Mouse (Mus musculus) ES-CJ7 (cell line): ENCODE results near the gene Rps9.

ENCODE experiments used
- DNase-seq: peaks from one replicate; pipeline ENCODE4 v3.0.0; 2011; ENCODE audit warnings: low read depth, low spot score

Gene Rps9

GRCm38 (mm10) chr7:3703879-3704441 is at the start of gene Rps9:
Gene Rps9 (plus strand): TSS chr7:3703993.
- peak; percentile 98 for DNase-seq

DNA sequence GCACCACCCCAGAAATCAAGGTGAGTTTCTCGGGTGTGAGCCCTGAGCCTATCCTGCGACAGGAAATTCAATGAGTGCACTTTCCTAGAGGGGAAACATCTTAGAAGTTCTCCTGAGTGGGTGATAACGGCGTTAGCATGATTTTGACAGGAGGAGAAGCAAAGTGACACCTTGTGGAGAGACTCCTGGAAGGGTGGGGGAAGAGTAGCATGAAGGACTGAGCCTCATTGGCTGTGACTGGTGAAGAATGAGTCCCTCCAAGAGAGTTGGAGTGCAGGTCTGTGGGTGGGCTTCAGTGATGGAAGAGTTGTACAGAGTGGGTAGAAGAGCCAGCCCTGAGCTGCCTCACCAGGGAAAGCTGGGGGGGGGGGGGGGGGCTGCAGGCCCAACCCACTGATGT is 46.8 kb upstream of the Rps9 start:
- DNase-seq: no peak

DNA sequence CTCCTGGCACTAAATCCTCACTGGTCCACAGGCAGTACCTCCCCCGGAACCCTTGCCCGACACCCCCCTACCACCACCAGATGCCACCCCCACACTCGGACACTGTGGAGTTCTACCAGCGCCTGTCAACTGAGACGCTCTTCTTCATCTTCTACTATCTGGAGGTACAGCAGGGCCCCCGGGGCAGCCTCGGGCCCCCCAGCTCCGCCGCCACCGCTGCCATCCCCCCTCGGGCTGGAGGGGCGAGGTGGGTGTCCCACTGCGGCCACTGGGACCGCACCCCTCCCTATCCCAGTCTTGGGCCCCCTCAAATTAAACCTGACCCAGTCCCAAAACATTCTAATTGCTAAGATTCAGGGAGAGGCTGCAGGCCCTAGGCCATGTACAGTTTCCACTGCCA is 45.2 kb upstream of the Rps9 start:
- DNase-seq: no peak

GRCm38 (mm10) chr7:3664524-3665214 is 39.1 kb upstream of the Rps9 start:
- DNase-seq: no peak

DNA sequence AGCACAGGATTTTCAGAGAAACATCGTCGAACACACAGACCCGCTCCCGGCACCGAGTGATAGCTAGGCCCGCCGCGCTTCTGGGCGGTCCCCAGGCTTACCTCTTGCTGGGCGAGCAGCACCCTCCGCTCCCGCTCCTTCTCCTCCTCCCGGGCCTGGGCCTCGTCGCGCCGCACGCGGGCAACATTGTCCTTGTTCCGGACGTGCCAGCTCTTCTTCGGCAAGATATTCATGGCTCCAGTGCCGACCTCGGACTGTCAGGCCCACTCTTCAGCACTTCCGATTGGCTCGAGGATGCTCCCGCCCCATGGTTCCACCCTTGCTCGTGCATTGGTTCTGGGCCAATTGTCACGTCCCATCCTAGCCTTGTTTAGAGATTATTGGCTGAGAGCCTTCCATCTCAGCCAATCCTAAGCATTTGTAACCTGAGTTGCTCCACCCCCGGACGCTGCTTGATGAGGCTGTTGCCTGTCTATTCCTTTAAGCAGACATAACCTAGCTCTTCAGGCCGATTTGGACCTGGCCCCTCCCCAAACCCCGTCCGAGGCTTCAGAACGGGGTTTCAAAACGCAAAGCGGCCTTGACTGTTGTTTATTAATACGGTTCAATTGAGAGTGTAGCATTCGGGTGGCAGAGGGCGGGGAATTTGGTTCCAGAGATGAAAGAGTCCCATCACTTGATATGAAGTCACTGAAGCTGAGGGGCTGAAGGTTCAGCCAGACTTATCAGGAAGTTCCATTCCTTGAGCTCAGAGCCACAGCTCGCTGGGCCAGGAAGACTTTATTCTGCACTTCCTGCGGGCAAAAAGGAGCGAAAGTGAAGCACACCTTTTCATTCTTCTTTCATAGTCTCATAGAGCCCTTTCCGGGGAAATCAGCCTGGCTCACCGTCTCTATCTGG is 38.3 kb upstream of the Rps9 start, which contains the start of gene Leng1:
Gene Leng1 (minus strand): TSS at position 626 of the 900 bp plus-strand sequence.
- peak; percentile 97 for DNase-seq

DNA sequence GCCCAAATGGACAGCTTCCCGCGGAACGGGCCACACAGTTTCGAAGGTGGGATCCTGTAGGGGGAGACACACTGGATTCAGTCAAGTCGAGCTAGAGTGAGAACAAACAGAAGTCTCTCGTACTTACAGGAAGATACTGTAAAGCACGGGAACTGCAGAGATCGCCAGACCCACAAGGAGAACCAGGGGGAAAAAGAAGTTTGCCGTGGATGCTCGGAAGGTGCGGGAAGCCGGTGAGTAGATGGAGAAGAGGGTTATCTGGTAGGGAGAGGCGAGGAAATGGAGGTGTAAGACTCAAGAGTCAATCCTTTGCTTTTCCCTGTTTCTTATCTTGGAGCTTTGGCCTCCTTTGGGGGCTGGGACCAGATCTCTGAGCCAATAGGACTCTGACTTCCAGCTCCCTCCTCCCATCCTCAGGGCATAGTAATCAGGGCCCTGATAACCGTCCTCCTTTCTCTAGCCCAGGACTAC is 36.8 kb upstream of the Rps9 start:
- DNase-seq: peak; percentile 75

DNA sequence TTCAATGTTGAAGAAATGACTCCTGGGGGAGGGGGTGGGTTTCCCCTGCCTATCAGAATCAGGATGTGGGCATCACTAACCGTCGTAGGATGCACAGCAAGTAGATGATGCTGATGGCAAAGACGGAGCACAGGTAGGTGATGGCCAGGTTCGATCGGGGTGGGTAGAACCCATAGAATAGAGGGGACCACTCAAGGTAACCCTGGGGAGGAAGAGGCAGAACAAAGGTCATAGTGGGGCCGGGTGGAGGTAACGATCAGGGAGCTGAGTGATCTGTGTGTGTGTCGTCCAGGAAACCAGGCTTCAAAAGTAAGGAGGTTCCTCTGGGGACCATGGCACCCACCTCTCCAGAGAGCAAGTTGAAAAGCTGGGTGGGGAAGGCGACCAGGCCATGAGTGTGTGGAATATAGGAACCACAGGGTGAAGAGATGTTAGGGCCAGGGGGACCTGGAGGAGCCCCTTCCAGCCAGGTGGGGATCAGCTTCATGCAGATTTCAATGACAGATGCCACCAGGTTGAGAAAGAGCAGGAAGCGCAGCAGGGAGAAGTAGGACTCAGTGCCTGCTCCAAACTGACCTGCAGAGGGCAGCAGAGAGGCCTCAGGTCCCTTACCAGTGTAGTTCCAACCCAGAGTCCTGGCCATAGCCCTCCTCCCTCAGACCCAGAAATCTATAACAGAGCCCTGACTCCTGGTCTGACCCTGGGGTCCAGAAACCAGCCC is 29.1 kb upstream of the Rps9 start:
- peak; percentile 89 for DNase-seq

- DNase-seq: no peak
Measured at GRCm38 (mm10) chr7:3675228-3675548, 28.6 kb upstream of the Rps9 start.

DNA sequence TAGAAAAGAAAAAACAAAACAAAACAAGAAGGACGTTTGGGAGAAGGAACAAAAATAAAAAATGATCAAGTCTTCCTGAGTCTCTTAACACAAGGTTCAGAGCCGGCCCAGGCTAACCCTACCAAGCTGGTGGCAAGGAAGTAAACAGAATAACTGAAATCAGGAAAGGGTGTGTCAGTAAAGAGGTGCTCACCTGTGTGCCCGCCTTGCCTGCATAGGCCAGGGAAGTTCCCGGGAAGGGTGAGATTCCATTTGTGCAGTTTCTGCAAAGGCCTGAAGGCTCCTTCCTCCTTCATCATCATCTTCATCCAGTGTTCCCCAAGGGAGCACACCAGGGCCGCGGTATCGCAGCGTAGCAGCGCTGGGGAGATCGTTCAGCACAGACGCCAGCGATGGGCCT is 27.4 kb upstream of the Rps9 start:
- DNase-seq: no peak

GRCm38 (mm10) chr7:3677342-3677741 is 26.5 kb upstream of the Rps9 start, which contains the start of gene Tmc4:
Gene Tmc4 (minus strand): TSS chr7:3677553.
- DNase-seq: no peak

GRCm38 (mm10) chr7:3683908-3684550 is 19.8 kb upstream of the Rps9 start:
- no peak for DNase-seq

- no peak for DNase-seq
Measured at GRCm38 (mm10) chr7:3684698-3685097, 19.1 kb upstream of the Rps9 start.

GRCm38 (mm10) chr7:3685400-3686187 is 18.2 kb upstream of the Rps9 start:
- no peak for DNase-seq

DNA sequence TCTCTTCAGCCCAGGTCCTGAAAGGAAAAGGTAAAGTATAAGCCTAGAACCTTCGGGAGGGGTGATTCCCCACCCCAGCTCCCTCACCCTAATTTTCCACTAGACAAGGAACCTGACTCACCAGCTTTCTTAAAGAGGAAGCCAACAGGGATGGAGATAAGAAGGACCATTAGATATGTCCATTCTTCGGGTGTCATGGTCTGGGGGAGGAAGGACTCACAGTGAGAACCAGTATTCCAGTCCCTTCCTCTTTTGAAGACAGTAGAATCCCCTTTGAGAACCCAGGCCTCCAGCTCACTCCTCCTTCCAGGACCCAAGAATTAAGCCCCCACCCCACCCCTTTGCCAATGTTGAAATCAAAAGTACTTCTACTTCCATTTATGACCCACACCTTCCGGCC is 11.9 kb upstream of the Rps9 start:
- no peak for DNase-seq

GRCm38 (mm10) chr7:3692382-3692986 is 11.3 kb upstream of the Rps9 start, which contains the start of gene Tsen34:
Gene Tsen34 (plus strand): TSS chr7:3692863.
- DNase-seq: no peak

- DNase-seq: peak; percentile 96
Measured at GRCm38 (mm10) chr7:3692987-3693808, 10.6 kb upstream of the Rps9 start, which contains the start of gene Mboat7. Gene Mboat7 (minus strand): TSS chr7:3693523.

DNA sequence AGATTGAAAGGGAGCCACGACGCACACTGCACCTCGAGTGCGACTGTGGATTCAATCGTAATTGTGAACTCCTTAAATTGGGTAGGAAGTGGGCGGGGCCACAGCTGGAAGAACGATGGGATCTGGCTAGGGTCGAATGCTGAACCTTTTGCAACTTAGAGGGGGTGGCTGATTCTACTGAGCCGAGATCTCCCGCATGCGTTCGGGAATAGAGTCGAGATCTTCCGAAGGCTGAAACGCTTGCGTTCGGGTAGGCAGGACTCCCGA is 10.1 kb upstream of the Rps9 start:
- DNase-seq: no peak

GRCm38 (mm10) chr7:3694076-3694948 is 9.5 kb upstream of the Rps9 start:
- DNase-seq: peak; percentile 94
